9 mouse cellular contexts compared by ENCODE assay signal in genomic region chr7:139835140-139836131, GRCm38 (mm10). TPM values are rescaled to one million over a fixed set of nuclear protein-coding genes. Genes with fewer than 3 reads are reported as not detected.
DNase-seq lines count a peak whose midpoint lies in the region.
"Had no signal": no experiment of that assay in that cellular context is flagged by ENCODE, and none has a peak within 500 bp of the region (broad histone marks: within the 10 kb centered on the region; RNA-seq: fewer than 3 reads in every experiment).

No protein-coding gene starts in this region.

- peak; percentile 76 to 79 for DNase-seq in right cerebral cortex, postnatal 10 days (ENCODE audit: low spot score in 2 of 2)
- DNase-seq in right cerebral cortex, postnatal 36 days (ENCODE audit: low spot score in 2 of 2): no peak
- peak; percentile 69 for DNase-seq in embryo, embryonic 11 days
- peak; percentile 45 to 65 for DNase-seq in layer of hippocampus, postnatal 14 days (ENCODE audit: low spot score in 2 of 2)
- DNase-seq in retina, postnatal 1 day: peak; percentile 85
- DNase-seq in urinary bladder, postnatal 36 days (ENCODE audit: low spot score in 2 of 2): no peak
- no peak for DNase-seq in gastrocnemius, adult 18-20 months (ENCODE audit: low spot score)
- no peak for DNase-seq in spleen, postnatal 4 days (ENCODE audit: low spot score in 2 of 2)
- DNase-seq: adrenal gland, postnatal 36 days had no signal

RNA-seq across cellular contexts. Expression of gene Adgra1, which starts 1.5 kb away (rescaled TPM):
- total RNA-seq in layer of hippocampus, postnatal 14 days (2021): 10 to 100 TPM; 43.6 to 61.8 TPM
- total RNA-seq in gastrocnemius, adult 18-20 months (2021): not detected

RNA-seq across cellular contexts. Expression of gene Kndc1, which starts 59.1 kb away (rescaled TPM):
- 10 to 100 TPM; 78.2 to 96.6 TPM for total RNA-seq in layer of hippocampus, postnatal 14 days (2021)
- total RNA-seq in gastrocnemius, adult 18-20 months (2021): not detected

Comparison
In these comparisons a context has a peak if more than half of its experiments do, and no peak if none do; other contexts are left out.
1. DNase-seq: peak in right cerebral cortex, postnatal 10 days (2 of 2), embryo, embryonic 11 days (single experiment), layer of hippocampus, postnatal 14 days (2 of 2) and retina, postnatal 1 day (single experiment); none in right cerebral cortex, postnatal 36 days (0 of 2), urinary bladder, postnatal 36 days (0 of 2), gastrocnemius, adult 18-20 months (single experiment) and spleen, postnatal 4 days (0 of 2).
2. RNA of gene Adgra1, which starts 1.5 kb away (total RNA-seq): 43.6 to 61.8 TPM in layer of hippocampus, postnatal 14 days; not detected in gastrocnemius, adult 18-20 months; every median in the first group is over 10 times any median in the second.
3. RNA of gene Kndc1, which starts 59.1 kb away (total RNA-seq): 78.2 to 96.6 TPM in layer of hippocampus, postnatal 14 days; not detected in gastrocnemius, adult 18-20 months; every median in the first group is over 10 times any median in the second.